In genomic region chr11:85913506-85913905, GRCm38 (mm10) we compare ENCODE assay signal across 28 mouse cellular contexts. TPM values are rescaled to one million over a fixed set of nuclear protein-coding genes. Genes with fewer than 3 reads are reported as not detected.
A peak's percentile ranks its signal among the peaks of the same experiment; 100 is the strongest.
DNase-seq lines count a peak whose midpoint lies in the region; ATAC-seq and TF ChIP-seq lines count a peak whose summit lies in the region.
"Had no signal": no experiment of that assay in that cellular context is flagged by ENCODE, and none has a peak within 500 bp of the region (broad histone marks: within the 10 kb centered on the region; RNA-seq: fewer than 3 reads in every experiment).

No protein-coding gene starts in this region.

- no peaks in the 10 kb centered on the region for H3K36me3 ChIP-seq in liver, embryonic 11.5 days (ENCODE audit: control insufficient read depth, insufficient read depth, low read length)
- H3K36me3 ChIP-seq: embryonic facial prominence, embryonic 12.5 days; forebrain, embryonic 15.5 days; heart, embryonic 13.5 days; liver, embryonic 15.5 days had no signal

- intact Hi-C loops in left cerebral cortex, postnatal 4 days (cut with DNase I) = no loop called here
- intact Hi-C loops in left cerebral cortex, adult 2 months (cut with DNase I) = no loop called here
- intact Hi-C loops in gastrocnemius, postnatal 14 days (cut with DNase I; ENCODE audit: low total_unique reads) = no loop called here

- peak; percentile 29 for DNase-seq in adrenal gland, adult 2 months
- DNase-seq in adrenal gland, adult 18-20 months (ENCODE audit: low spot score in 2 of 2) = no peak
- peak; percentile 25 for DNase-seq in left cerebral cortex, postnatal 4 days
- DNase-seq in left cerebral cortex, adult 2 months (ENCODE audit: extremely low spot score in 1 of 2, low spot score in 2 of 2) = no peak
- DNase-seq in adipocyte (ENCODE audit: low spot score) = peak; percentile 12
- peak; percentile 52 for DNase-seq in gastrocnemius, postnatal 14 days
- no peak for DNase-seq in liver, embryonic 11.5 days (ENCODE audit: low spot score)
- no peak for DNase-seq in embryo, embryonic 11 days
- DNase-seq: cerebellum, adult 18-20 months; heart, adult 11 months; kidney, adult 9 months; kidney, postnatal 4 days; layer of hippocampus, adult 9-11 months; right cerebral cortex, postnatal 4 days; thymus, postnatal 25 days had no signal

- no peak overlapping the region for H3K4me3 ChIP-seq in left cerebral cortex, adult 2 months
- no peak overlapping the region for H3K4me3 ChIP-seq in liver, embryonic 11.5 days (ENCODE audit: low read depth, low read length)
- H3K4me3 ChIP-seq: embryonic facial prominence, embryonic 12.5 days; forebrain, embryonic 15.5 days; heart, embryonic 13.5 days; limb, embryonic 13.5 days; liver, embryonic 15.5 days had no signal

- WGBS in liver, embryonic 11.5 days = 83% methylated on average over 7 of the region's 7 CpGs

- H3K9me3 ChIP-seq in liver, embryonic 11.5 days (ENCODE audit: control insufficient read depth, low read length) = no peaks in the 10 kb centered on the region
- H3K9me3 ChIP-seq: embryonic facial prominence, embryonic 12.5 days; forebrain, embryonic 15.5 days; heart, embryonic 13.5 days; limb, embryonic 13.5 days; liver, embryonic 15.5 days had no signal

- no peak overlapping the region for H3K27ac ChIP-seq in left cerebral cortex, adult 2 months
- H3K27ac ChIP-seq in liver, embryonic 11.5 days (ENCODE audit: low read depth, low read length) = no peak overlapping the region
- H3K27ac ChIP-seq: embryonic facial prominence, embryonic 12.5 days; forebrain, embryonic 15.5 days; heart, embryonic 13.5 days; hindbrain, embryonic 14.5 days; limb, embryonic 13.5 days; liver, embryonic 15.5 days; stomach, postnatal 0 days had no signal

- no peak overlapping the region for H3K9ac ChIP-seq in liver, embryonic 11.5 days (ENCODE audit: low read depth, low read length)
- H3K9ac ChIP-seq: embryonic facial prominence, embryonic 12.5 days; forebrain, embryonic 15.5 days; heart, embryonic 13.5 days; hindbrain, embryonic 14.5 days; limb, embryonic 13.5 days; liver, embryonic 15.5 days had no signal

- TF ChIP-seq CTCF in left cerebral cortex, adult 2 months (IDR thresholded peaks at IDR 0.05) = no peak

- peaks cover 41% of the 10 kb centered on the region for H3K27me3 ChIP-seq in liver, embryonic 11.5 days (replicated peaks; ENCODE audit: control insufficient read depth, insufficient read depth, low read length)
- H3K27me3 ChIP-seq: embryonic facial prominence, embryonic 12.5 days; limb, embryonic 13.5 days had no signal

- ATAC-seq in liver, embryonic 11.5 days (replicated peaks; ENCODE audit: low FRiP score) = no peak
- ATAC-seq: activated CD4-positive, CD25-positive, alpha-beta regulatory T cell, adult 4 months; CD4-positive, CD25-positive, alpha-beta regulatory T cell, adult 4 months; forebrain, embryonic 15.5 days had no signal

- peaks cover 7% of the 10 kb centered on the region for H3K4me1 ChIP-seq in liver, embryonic 11.5 days (replicated peaks; ENCODE audit: control insufficient read depth, insufficient read depth, low read length)

- no peak overlapping the region for H3K4me2 ChIP-seq in liver, embryonic 11.5 days
- H3K4me2 ChIP-seq: embryonic facial prominence, embryonic 12.5 days; forebrain, embryonic 15.5 days; heart, embryonic 13.5 days; hindbrain, embryonic 14.5 days; limb, embryonic 13.5 days; liver, embryonic 15.5 days; midbrain, embryonic 11.5 days had no signal

RNA-seq across cellular contexts. Expression of gene Tbx4, which starts 27.3 kb away (rescaled TPM):
- total RNA-seq in adrenal gland, adult 2 months (2021) = under 1 TPM in 1 of 2 experiments, not detected in 1; 0.10 TPM
- 0.10 and 0.27 TPM in 2 replicates for polyA plus RNA-seq in adrenal gland, adult 2 months (2012; rRNA removed)
- total RNA-seq in adrenal gland, adult 18-20 months (2021) = not detected
- under 1 TPM; 0.12 to 0.38 TPM for total RNA-seq in left cerebral cortex, postnatal 4 days (2021)
- total RNA-seq in left cerebral cortex, adult 2 months (2021) = under 1 TPM in 1 of 2 experiments, not detected in 1; 0.19 TPM
- 1 to 10 TPM; 1.7 to 2.6 TPM for total RNA-seq in gastrocnemius, postnatal 14 days (2021)
- 0.79 and 0.86 TPM in 2 replicates for polyA plus RNA-seq in liver, embryonic 11.5 days (2014; fragmentation: Nextera tagmentation; extraction: Ambion mirVana)
- total RNA-seq: common myeloid progenitor, adult 5-6 weeks; monocyte, adult 5-6 weeks had no signal
- polyA plus RNA-seq: activated CD4-positive, CD25-positive, alpha-beta regulatory T cell, adult 4 months; CD4-positive, CD25-positive, alpha-beta regulatory T cell, adult 4 months; intestine, embryonic 14.5 days; liver, embryonic 15.5 days had no signal

Comparison
In these comparisons a context has a peak if more than half of its experiments do, and no peak if none do; other contexts are left out.
1. DNase-seq: peak in adrenal gland, adult 2 months (single experiment), left cerebral cortex, postnatal 4 days (single experiment), adipocyte (single experiment) and gastrocnemius, postnatal 14 days (single experiment); none in adrenal gland, adult 18-20 months (0 of 2), left cerebral cortex, adult 2 months (0 of 2), liver, embryonic 11.5 days (single experiment) and embryo, embryonic 11 days (single experiment).